10 mouse cellular contexts compared by ENCODE assay signal in genomic region chr7:16147643-16148042, GRCm38 (mm10). TPM values are rescaled to one million over a fixed set of nuclear protein-coding genes. Genes with fewer than 3 reads are reported as not detected.
A peak's percentile ranks its signal among the peaks of the same experiment; 100 is the strongest.
DNase-seq lines count a peak whose midpoint lies in the region; ATAC-seq and TF ChIP-seq lines count a peak whose summit lies in the region.
"Had no signal": no experiment of that assay in that cellular context is flagged by ENCODE, and none has a peak within 500 bp of the region (broad histone marks: within the 10 kb centered on the region; RNA-seq: fewer than 3 reads in every experiment).

No protein-coding gene starts in this region.

- peaks cover 4% of the 10 kb centered on the region; the same call in 1 of the 2 replicates for H3K27me3 ChIP-seq in intestine, embryonic 16.5 days (replicated peaks; ENCODE audit: control insufficient read depth, insufficient read depth, low read length)
- H3K27me3 ChIP-seq in intestine, embryonic 15.5 days (replicated peaks) = 0 out of 2 replicates have a peak, but pooled peaks cover 4% of the 10 kb centered on the region
- H3K27me3 ChIP-seq in G1E (ENCODE audit: insufficient read depth, low read length) = peaks cover 8% of the 10 kb centered on the region; the same call in 1 of the 2 replicates
- H3K27me3 ChIP-seq: neural tube, embryonic 13.5 days had no signal

- no peak overlapping the region for H3K4me3 ChIP-seq in intestine, embryonic 16.5 days (ENCODE audit: low read length)
- no peak overlapping the region for H3K4me3 ChIP-seq in intestine, embryonic 15.5 days (replicated peaks)
- no peak overlapping the region for H3K4me3 ChIP-seq in G1E (ENCODE audit: low read depth, low read length)
- H3K4me3 ChIP-seq: heart, embryonic 15.5 days; neural tube, embryonic 13.5 days had no signal

- intact Hi-C loops in heart, postnatal 36 days (cut with DNase I) = no loop called here

- TF ChIP-seq CTCF in G1E (IDR thresholded peaks at IDR 0.05; ENCODE audit: low read depth, low read length) = no peak
- no peak for TF ChIP-seq CTCF in brain, embryonic 14.5 days (IDR thresholded peaks at IDR 0.05; ENCODE audit: borderline replicate concordance, extremely low read depth, insufficient read depth, insufficient read length)

- no peaks in the 10 kb centered on the region for H3K4me1 ChIP-seq in intestine, embryonic 16.5 days (ENCODE audit: control insufficient read depth, insufficient read depth, low read length)
- H3K4me1 ChIP-seq in intestine, embryonic 15.5 days (replicated peaks) = no peaks in the 10 kb centered on the region
- H3K4me1 ChIP-seq in G1E (ENCODE audit: insufficient read depth, low read depth, low read length) = peaks cover 7% of the 10 kb centered on the region; the same call in 1 of the 2 replicates
- H3K4me1 ChIP-seq: heart, embryonic 15.5 days had no signal

- WGBS in intestine, embryonic 16.5 days = 10% methylated on average over 15 of the region's 15 CpGs
- 14% methylated on average over 15 of the region's 15 CpGs for WGBS in intestine, embryonic 15.5 days

- no peak overlapping the region for H3K27ac ChIP-seq in intestine, embryonic 16.5 days (ENCODE audit: low read length)
- no peak overlapping the region for H3K27ac ChIP-seq in intestine, embryonic 15.5 days
- H3K27ac ChIP-seq: heart, embryonic 15.5 days; neural tube, embryonic 13.5 days had no signal

- no peaks in the 10 kb centered on the region for H3K36me3 ChIP-seq in intestine, embryonic 16.5 days (ENCODE audit: control insufficient read depth, insufficient read depth, low read length)
- no peaks in the 10 kb centered on the region for H3K36me3 ChIP-seq in intestine, embryonic 15.5 days
- H3K36me3 ChIP-seq in G1E (replicated peaks) = no peaks in the 10 kb centered on the region
- H3K36me3 ChIP-seq: heart, embryonic 15.5 days had no signal

- no peak overlapping the region for H3K4me2 ChIP-seq in intestine, embryonic 16.5 days (ENCODE audit: low read depth, low read length)
- H3K4me2 ChIP-seq in intestine, embryonic 15.5 days (replicated peaks) = no peak overlapping the region
- H3K4me2 ChIP-seq: heart, embryonic 15.5 days; neural tube, embryonic 13.5 days had no signal

- 0 out of 2 replicates have a peak, but pooled peaks have one; percentile 18 for ATAC-seq in intestine, embryonic 16.5 days
- no peak for ATAC-seq in intestine, embryonic 15.5 days
- ATAC-seq in G1E (ENCODE audit: extremely low read depth, insufficient number of reproducible peaks, low FRiP score, poor library complexity, severe bottlenecking) = no peak

- DNase-seq in G1E (ENCODE audit: low spot score) = peak; percentile 39
- peak; percentile 24 for DNase-seq in brain, embryonic 14.5 days (ENCODE audit: low read depth)
- peak; percentile 52 to 73 for DNase-seq in heart, postnatal 36 days
- DNase-seq in lung, postnatal 10 days = peak; percentile 74
- DNase-seq in thymus, postnatal 36 days = peak; percentile 36 to 43
- DNase-seq in frontal cortex, adult 2 months (ENCODE audit: extremely low spot score in 1 of 2, low spot score in 1 of 2) = no peak

- no peak for TF ChIP-seq POLR2A in brain, embryonic 14.5 days (IDR thresholded peaks at IDR 0.05; ENCODE audit: borderline replicate concordance, extremely low read depth, insufficient read depth, insufficient read length, poor library complexity, severe bottlenecking)

- H3K9ac ChIP-seq in intestine, embryonic 16.5 days (ENCODE audit: low read depth, low read length) = no peak overlapping the region
- no peak overlapping the region for H3K9ac ChIP-seq in intestine, embryonic 15.5 days
- H3K9ac ChIP-seq: heart, embryonic 15.5 days; neural tube, embryonic 13.5 days had no signal

- H3K9me3 ChIP-seq in intestine, embryonic 16.5 days (ENCODE audit: control insufficient read depth, low read length) = no peaks in the 10 kb centered on the region
- H3K9me3 ChIP-seq in intestine, embryonic 15.5 days = no peaks in the 10 kb centered on the region
- no peaks in the 10 kb centered on the region for H3K9me3 ChIP-seq in G1E (replicated peaks)
- H3K9me3 ChIP-seq: heart, embryonic 15.5 days; neural tube, embryonic 13.5 days had no signal

RNA-seq across cellular contexts. Expression of gene Slc8a2, which starts 18.0 kb away (rescaled TPM):
- polyA plus RNA-seq in intestine, embryonic 16.5 days (2015; fragmentation: Nextera tagmentation; extraction: Ambion mirVana) = 0.15 and 0.21 TPM in 2 replicates
- 0.15 and 0.23 TPM in 2 replicates for polyA plus RNA-seq in intestine, embryonic 15.5 days (2015; fragmentation: Nextera tagmentation; extraction: Ambion mirVana)
- 0.15 and 0.23 TPM in 2 replicates for total RNA-seq in G1E (2014; fragmentation: Nextera tagmentation)
- under 0.01 and 0.05 TPM in 2 replicates for total RNA-seq in G1E (2017)
- 0.03 TPM in 1 of 2 replicates, not detected in the other for polyA plus RNA-seq in G1E (2012)
- 25.7 and 34.0 TPM in 2 replicates for polyA plus RNA-seq in brain, embryonic 14.5 days (2012; rRNA removed)
- total RNA-seq in heart, postnatal 36 days (2021) = 1 to 10 TPM in 1 of 2 experiments, under 1 TPM in 1; 0.67 to 1.1 TPM
- 122 and 124 TPM in 2 replicates for polyA plus RNA-seq in frontal cortex, adult 2 months (2012; rRNA removed)

RNA-seq across cellular contexts. Expression of gene Meis3, which starts 27.2 kb away (rescaled TPM):
- polyA plus RNA-seq in intestine, embryonic 16.5 days (2015; fragmentation: Nextera tagmentation; extraction: Ambion mirVana) = 30.0 TPM in 2 replicates
- polyA plus RNA-seq in intestine, embryonic 15.5 days (2015; fragmentation: Nextera tagmentation; extraction: Ambion mirVana) = 30.8 and 31.8 TPM in 2 replicates
- 0.60 and 3.6 TPM in 2 replicates for total RNA-seq in G1E (2014; fragmentation: Nextera tagmentation)
- 1.9 and 2.2 TPM in 2 replicates for total RNA-seq in G1E (2017)
- polyA plus RNA-seq in G1E (2012) = 1.8 and 2.6 TPM in 2 replicates
- 188 and 256 TPM in 2 replicates for polyA plus RNA-seq in brain, embryonic 14.5 days (2012; rRNA removed)
- 1 to 10 TPM; 3.9 to 4.9 TPM for total RNA-seq in heart, postnatal 36 days (2021)
- 83.7 and 85.4 TPM in 2 replicates for polyA plus RNA-seq in frontal cortex, adult 2 months (2012; rRNA removed)

RNA-seq across cellular contexts. Expression of gene Kptn, which starts 27.9 kb away (rescaled TPM):
- polyA plus RNA-seq in intestine, embryonic 16.5 days (2015; fragmentation: Nextera tagmentation; extraction: Ambion mirVana) = 24.3 and 27.1 TPM in 2 replicates
- polyA plus RNA-seq in intestine, embryonic 15.5 days (2015; fragmentation: Nextera tagmentation; extraction: Ambion mirVana) = 24.4 and 25.6 TPM in 2 replicates
- total RNA-seq in G1E (2014; fragmentation: Nextera tagmentation) (8.8 and 12.6 TPM in 2 replicates), G1E (2017) (15.0 and 18.7 TPM in 2 replicates)
- 24.5 and 29.4 TPM in 2 replicates for polyA plus RNA-seq in G1E (2012)
- 46.0 and 47.2 TPM in 2 replicates for polyA plus RNA-seq in brain, embryonic 14.5 days (2012; rRNA removed)
- 10 to 100 TPM; 23.0 to 23.1 TPM for total RNA-seq in heart, postnatal 36 days (2021)
- 50.7 and 58.1 TPM in 2 replicates for polyA plus RNA-seq in frontal cortex, adult 2 months (2012; rRNA removed)

RNA-seq across cellular contexts. Expression of gene Napa, which starts 49.4 kb away (rescaled TPM):
- polyA plus RNA-seq in intestine, embryonic 16.5 days (2015; fragmentation: Nextera tagmentation; extraction: Ambion mirVana) = 211 and 233 TPM in 2 replicates
- 186 and 194 TPM in 2 replicates for polyA plus RNA-seq in intestine, embryonic 15.5 days (2015; fragmentation: Nextera tagmentation; extraction: Ambion mirVana)
- total RNA-seq in G1E (2014; fragmentation: Nextera tagmentation) (116 and 156 TPM in 2 replicates), G1E (2017) (73.6 and 86.9 TPM in 2 replicates)
- polyA plus RNA-seq in G1E (2012) = 137 and 159 TPM in 2 replicates
- polyA plus RNA-seq in brain, embryonic 14.5 days (2012; rRNA removed) = 192 and 199 TPM in 2 replicates
- 10 to 100 TPM; 81.3 to 84.7 TPM for total RNA-seq in heart, postnatal 36 days (2021)
- 368 and 442 TPM in 2 replicates for polyA plus RNA-seq in frontal cortex, adult 2 months (2012; rRNA removed)

Comparison
In these comparisons a context has a peak if more than half of its experiments do, and no peak if none do; other contexts are left out.
1. DNase-seq: peak in G1E (single experiment), brain, embryonic 14.5 days (single experiment), heart, postnatal 36 days (2 of 2), lung, postnatal 10 days (single experiment) and thymus, postnatal 36 days (2 of 2); none in frontal cortex, adult 2 months (0 of 2).
2. RNA of gene Slc8a2, which starts 18.0 kb away (polyA plus RNA-seq): 122 to 124 TPM in frontal cortex, adult 2 months and 25.7 to 34.0 TPM in brain, embryonic 14.5 days; 0.15 to 0.23 TPM in intestine, embryonic 15.5 days, 0.15 to 0.21 TPM in intestine, embryonic 16.5 days and 0.03 TPM in G1E; every median in the first group is over 10 times any median in the second.